In the genomic region with DNA sequence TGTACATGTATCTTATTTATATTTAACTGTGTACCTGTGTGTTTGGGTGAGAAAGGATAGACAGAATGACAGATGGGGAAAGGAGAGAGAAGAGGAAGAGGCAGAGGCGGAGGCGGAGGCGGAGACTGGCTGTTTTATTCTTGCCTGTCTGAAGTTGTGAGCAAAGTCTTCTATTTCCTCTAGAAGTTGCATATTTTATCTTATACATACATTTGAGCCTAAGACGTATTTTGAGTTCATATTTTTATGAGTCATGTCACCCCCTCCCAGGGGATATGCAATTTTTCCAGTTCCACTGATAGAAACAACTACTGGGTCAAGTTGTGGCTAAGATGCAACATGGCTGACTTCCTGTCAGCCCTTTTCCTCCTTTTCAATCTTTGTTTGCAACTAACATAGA, we compare ENCODE assay signal across 17 mouse cellular contexts.
"Had no signal": no experiment of that assay in that cellular context is flagged by ENCODE, and none has a peak within 500 bp of the region (broad histone marks: within the 10 kb centered on the region; RNA-seq: fewer than 3 reads in every experiment).

No protein-coding gene starts in this region.

- H3K27ac ChIP-seq: neural tube, embryonic 12.5 days; neural tube, embryonic 13.5 days; neural tube, embryonic 15.5 days; stomach, embryonic 15.5 days; stomach, postnatal 0 days had no signal

- DNase-seq: retina, postnatal 1 day; right cerebral cortex, adult 18-20 months; right cerebral cortex, postnatal 14 days; right cerebral cortex, postnatal 25 days; right cerebral cortex, postnatal 4 days; spleen, adult 18-20 months; thymus, adult 18-20 months; thymus, adult 2 months; thymus, postnatal 14 days; thymus, postnatal 25 days; thymus, postnatal 36 days; thymus, postnatal 4 days had no signal

- H3K4me3 ChIP-seq: neural tube, embryonic 12.5 days; neural tube, embryonic 13.5 days; neural tube, embryonic 15.5 days; stomach, embryonic 15.5 days had no signal
